Mouse (Mus musculus) forebrain, embryonic 11.5 days (tissue): ENCODE results near the gene Lrrc30. TPM values are rescaled to one million over a fixed set of nuclear protein-coding genes. Genes with fewer than 3 reads are reported as not detected.

Experiments
- polyA plus RNA-seq: library from polyadenylated mRNA; unstranded; fragments of >200 nt; fragmentation: Nextera tagmentation; extraction: Ambion mirVana; gene quantifications from 2 replicates; pipeline ENCODE4 v1.2.1, GENCODE M21; 2014

Lrrc30 gene
- polyA plus RNA-seq, 1 experiment from 2014 or later, result not detected

Other genes with a start within 250 kb of the Lrrc30 start
- 28.5 and 31.5 TPM in 2 replicates for gene Lama1, start 64.5 kb upstream of the Lrrc30 start, polyA plus RNA-seq